Comparison of ENCODE assay signal across 8 mouse cellular contexts in genomic region chr11:103332186-103332889, GRCm38 (mm10). TPM values are rescaled to one million over a fixed set of nuclear protein-coding genes. Genes with fewer than 3 reads are reported as not detected.
DNase-seq lines count a peak whose midpoint lies in the region; ATAC-seq lines count a peak whose summit lies in the region.

No protein-coding gene starts in this region.

- ATAC-seq in common myeloid progenitor, adult 5-6 weeks (replicated peaks; ENCODE audit: low read depth, poor library complexity, severe bottlenecking): peak; percentile 92
- ATAC-seq in megakaryocyte progenitor cell, adult 5-6 weeks (replicated peaks; ENCODE audit: poor library complexity): peak; percentile 93
- ATAC-seq in erythroid progenitor cell, adult 5-6 weeks (replicated peaks; ENCODE audit: low FRiP score, poor library complexity, severe bottlenecking): no peak

- peak; percentile 95 for DNase-seq in ZHBTc4 (ENCODE audit: low read depth, low spot score)
- DNase-seq in gastrocnemius, postnatal 10 days: peak; percentile 87
- peak; percentile 90 for DNase-seq in induced T-regulatory cell, adult 2 months (ENCODE audit: low read depth)
- DNase-seq in left cerebral cortex, adult 9 months (ENCODE audit: low spot score in 2 of 2): peak; percentile 35 to 89
- peak; percentile 82 for DNase-seq in right cerebral cortex, postnatal 14 days

RNA-seq across cellular contexts. Expression of gene Arhgap27, which starts 31.2 kb away (rescaled TPM):
- 8.2 and 13.7 TPM in 2 replicates for total RNA-seq in common myeloid progenitor, adult 5-6 weeks (2017)
- 10 to 100 TPM in 1 of 2 experiments, 1 to 10 TPM in 1; 9.7 to 12.6 TPM for total RNA-seq in gastrocnemius, postnatal 10 days (2021)
- total RNA-seq in megakaryocyte progenitor cell, adult 5-6 weeks (2015): 10.8 and 14.2 TPM in 2 replicates
- total RNA-seq in megakaryocyte progenitor cell, adult 5-6 weeks (2017): 11.2 and 11.5 TPM in 2 replicates
- total RNA-seq in erythroid progenitor cell, adult 5-6 weeks (2015; ENCODE audit: low replicate concordance): 2.1 and 7.6 TPM in 2 replicates
- 3.0 and 4.8 TPM in 2 replicates for total RNA-seq in erythroid progenitor cell, adult 5-6 weeks (2017; ENCODE audit: low replicate concordance)
